Mouse (Mus musculus) heart, embryonic 15.5 days (tissue): ENCODE data around the gene Pgap3. TPM values are rescaled to one million over a fixed set of nuclear protein-coding genes. Genes with fewer than 3 reads are reported as not detected.

Experiments used
- ATAC-seq: fragments of 200-750 bp; cut with Nextera tagmentation; replicated peaks from 2 replicates; pipeline ENCODE4 v1.8.0; 2017; ENCODE audit warnings: low read depth, moderate TSS enrichment; ENCODE audit not compliant: insufficient number of reproducible peaks, insufficient read depth, low FRiP score
- H3K27ac ChIP-seq: fragments of 300-500 bp; sonication (generic); 2 replicates; pipeline ENCODE4 v1.5.1; 2015; ENCODE audit warnings: mild to moderate bottlenecking, inconsistent platforms
- H3K27me3 ChIP-seq: fragments of 300-500 bp; sonication (generic); 2 replicates; pipeline ENCODE4 v1.6.1; 2015; ENCODE audit warnings: inconsistent platforms
- H3K36me3 ChIP-seq: fragments of 300-500 bp; sonication (generic); 2 replicates; pipeline ENCODE4 v1.6.1; 2015; ENCODE audit warnings: mild to moderate bottlenecking, inconsistent platforms
- H3K4me1 ChIP-seq: fragments of 300-500 bp; sonication (generic); replicated peaks from 2 replicates; pipeline ENCODE4 v1.6.1; 2015; ENCODE audit warnings: inconsistent platforms
- H3K4me2 ChIP-seq: fragments of 300-500 bp; sonication (generic); 2 replicates; pipeline ENCODE4 v1.6.1; 2015; ENCODE audit warnings: inconsistent platforms, mild to moderate bottlenecking, moderate library complexity
- H3K4me3 ChIP-seq: fragments of 300-500 bp; sonication (generic); 2 replicates; pipeline ENCODE4 v1.5.1; 2015; ENCODE audit warnings: mild to moderate bottlenecking, inconsistent platforms
- H3K9ac ChIP-seq: fragments of 300-500 bp; sonication (generic); 2 replicates; pipeline ENCODE4 v1.6.1; 2015; ENCODE audit warnings: mild to moderate bottlenecking, inconsistent platforms
- H3K9me3 ChIP-seq: fragments of 300-500 bp; sonication (generic); replicated peaks from 2 replicates; pipeline ENCODE4 v1.6.1; 2016; ENCODE audit warnings: inconsistent platforms
- WGBS: fragments of 180-500 bp; shearing (Covaris S2); methylation state at CpG from one replicate; pipeline ENCODE4 v1.1.7; 2015; ENCODE audit warnings: mixed read lengths; 5-methylcytosine and 5-hydroxymethylcytosine counted together
- polyA plus RNA-seq: library from polyadenylated mRNA; unstranded; fragments of >200 nt; fragmentation: Nextera tagmentation; extraction: Ambion mirVana; gene quantifications from 2 replicates; pipeline ENCODE4 v1.2.1, GENCODE M21; 2015

Gene Pgap3
- polyA plus RNA-seq, 1 experiment from 2014 or later: 17.0 TPM

- WGBS: 68% methylated on average over 14 of the region's 14 CpGs
- Histone ChIP-seq H3K4me3 (no peak overlapping the region), H3K9me3 (no peaks in the 10 kb centered on the region), H3K9ac (no peak overlapping the region), H3K27me3 (peaks cover 45% of the 10 kb centered on the region), H3K4me2 (no peak overlapping the region), H3K27ac (no peak overlapping the region), H3K4me1 (peaks cover 39% of the 10 kb centered on the region), H3K36me3 (no peaks in the 10 kb centered on the region)
- no peak for ATAC-seq
Observed at GRCm38 (mm10) chr11:98354445-98354844, 45.8 kb downstream of the Pgap3 start.

DNA sequence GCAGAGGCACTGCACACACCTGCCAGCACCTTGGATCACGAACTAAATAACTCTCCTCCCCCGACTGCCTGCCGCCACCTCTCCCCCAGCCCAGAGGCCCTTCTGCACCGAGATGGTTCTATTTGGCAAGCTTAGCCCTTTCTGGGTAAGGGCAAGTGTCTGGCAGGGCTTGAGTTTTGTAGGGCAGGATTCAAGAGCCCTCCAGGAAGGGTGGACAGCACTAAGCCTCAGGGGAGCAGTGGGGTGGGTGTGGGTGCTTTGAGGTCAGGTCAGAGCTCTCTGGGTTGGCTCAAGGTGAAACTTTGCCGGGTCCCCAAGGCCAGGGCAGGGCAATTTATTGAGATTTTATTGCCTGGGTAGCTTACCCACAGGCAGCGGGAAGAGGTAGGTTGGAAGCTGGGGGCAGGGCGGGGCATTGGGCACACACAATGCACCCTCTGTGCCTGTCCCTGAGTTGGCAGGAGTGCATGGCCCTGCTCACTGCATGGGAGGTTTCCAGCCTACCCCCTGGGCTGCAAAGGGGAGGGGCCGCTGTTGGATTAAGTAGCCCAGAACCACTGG, 46.6 kb downstream of the Pgap3 start:
- Histone ChIP-seq H3K4me2 (no peak overlapping the region), H3K4me3 (no peak overlapping the region), H3K9me3 (no peaks in the 10 kb centered on the region), H3K9ac (no peak overlapping the region), H3K4me1 (peaks cover 38% of the 10 kb centered on the region), H3K27ac (no peak overlapping the region), H3K36me3 (no peaks in the 10 kb centered on the region), H3K27me3 (peaks cover 52% of the 10 kb centered on the region)
- 47% methylated on average over 8 of the region's 8 CpGs for WGBS
- ATAC-seq: no peak

GRCm38 (mm10) chr11:98352272-98352990, 47.9 kb downstream of the Pgap3 start:
- 74% methylated on average over 18 of the region's 18 CpGs for WGBS
- H3K27me3 ChIP-seq: peaks cover 64% of the 10 kb centered on the region
- H3K4me2 ChIP-seq: no peak overlapping the region
- no peak for ATAC-seq
- H3K9me3 ChIP-seq: no peaks in the 10 kb centered on the region
- H3K4me1 ChIP-seq: peaks cover 45% of the 10 kb centered on the region
- no peaks in the 10 kb centered on the region for H3K36me3 ChIP-seq
- H3K27ac ChIP-seq: no peak overlapping the region
- H3K4me3 ChIP-seq: no peak overlapping the region
- H3K9ac ChIP-seq: no peak overlapping the region

- Histone ChIP-seq H3K9me3 (no peaks in the 10 kb centered on the region), H3K36me3 (no peaks in the 10 kb centered on the region), H3K4me2 (peak overlapping the region; percentile 90), H3K4me3 (peak overlapping the region; percentile 66), H3K4me1 (peaks cover 42% of the 10 kb centered on the region), H3K9ac (peak overlapping the region; percentile 70), H3K27me3 (peaks cover 72% of the 10 kb centered on the region), H3K27ac (no peak overlapping the region)
- ATAC-seq: no peak
- 10% methylated on average over 9 of the region's 9 CpGs for WGBS
Observed at GRCm38 (mm10) chr11:98349308-98349707, 51.0 kb downstream of the Pgap3 start.

DNA sequence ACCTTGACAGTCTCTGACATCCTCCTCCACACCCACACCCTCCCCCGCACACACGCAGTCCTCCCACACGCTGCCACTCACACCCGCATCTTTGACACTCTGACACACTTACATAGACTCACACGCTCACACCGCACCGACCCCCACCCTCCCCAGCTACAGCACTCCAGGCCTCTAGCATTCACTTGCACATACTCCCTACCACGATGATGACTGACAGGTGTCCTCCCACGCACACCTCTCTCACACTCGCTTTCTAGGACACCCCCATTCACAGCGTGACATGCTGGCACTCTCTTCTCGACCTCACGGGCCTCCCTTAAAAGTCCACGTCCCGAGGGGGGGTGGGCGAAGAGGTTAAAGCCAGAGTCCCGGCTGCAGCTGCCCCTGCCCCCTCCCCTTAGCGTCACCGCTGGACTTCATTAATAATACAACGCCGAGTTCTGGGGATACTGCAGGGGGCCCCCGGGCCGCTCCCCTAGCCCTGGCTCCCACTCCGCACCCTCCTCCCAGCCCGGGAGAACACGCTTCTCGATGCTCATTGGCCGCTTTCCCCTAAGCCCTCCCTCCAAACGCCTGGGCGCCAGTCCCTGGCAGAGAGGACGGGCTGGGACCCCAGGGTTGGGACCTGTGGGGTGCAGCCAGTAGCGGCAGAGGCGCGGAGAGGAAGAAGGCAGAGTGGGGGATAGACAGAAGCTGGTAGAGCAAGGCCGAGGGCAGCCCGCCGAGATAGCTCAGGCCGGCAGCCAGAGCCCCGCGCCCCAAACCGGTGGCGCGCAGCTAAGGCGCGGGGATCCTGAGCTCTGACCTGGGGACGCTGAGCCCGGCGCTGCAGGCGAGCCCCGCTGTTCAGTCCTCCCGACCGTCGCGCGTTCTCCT, 52.0 kb downstream of the Pgap3 start, which contains the start of gene Ppp1r1b:
TSS of gene Ppp1r1b (plus strand) at position 322 of the 879 bp plus-strand sequence.
- peak; percentile 75 for ATAC-seq

DNA sequence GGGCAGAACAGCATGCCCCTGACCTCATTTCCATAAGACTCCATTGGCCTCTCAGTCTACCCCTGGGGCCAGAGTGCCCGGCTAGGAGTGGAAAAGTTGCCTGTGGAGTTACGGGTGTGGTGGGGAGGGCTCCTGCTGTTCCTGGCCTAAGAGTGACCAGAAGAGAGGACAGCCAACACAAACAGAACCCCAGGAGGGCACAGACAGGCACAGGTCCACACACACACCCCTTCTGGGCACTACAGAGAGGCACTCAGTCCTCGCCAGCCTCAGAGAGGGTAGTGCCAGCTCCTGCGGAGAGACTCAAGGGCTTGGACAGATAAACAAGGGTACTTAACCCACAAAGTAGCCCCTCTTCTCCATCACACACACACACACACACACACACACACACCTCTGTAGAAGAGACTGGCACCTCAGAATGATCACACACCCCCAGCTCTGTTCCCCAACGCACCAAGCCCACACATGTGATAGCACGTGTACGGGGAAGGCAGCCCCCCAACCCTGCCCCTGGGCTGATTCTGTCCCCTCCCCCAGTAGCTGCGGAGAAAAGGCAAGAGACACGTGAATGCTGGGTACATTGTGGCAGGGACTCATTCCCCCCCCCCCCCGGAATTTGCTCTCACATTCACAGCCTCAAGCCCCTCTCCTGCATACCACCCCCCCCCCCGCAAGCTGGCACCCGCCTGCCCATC, 52.8 kb downstream of the Pgap3 start:
- H3K9me3 ChIP-seq: no peaks in the 10 kb centered on the region
- no peak for ATAC-seq
- peaks cover 62% of the 10 kb centered on the region for H3K27me3 ChIP-seq
- no peak overlapping the region for H3K9ac ChIP-seq
- H3K4me2 ChIP-seq: peak overlapping the region; percentile 90
- H3K4me3 ChIP-seq: peak overlapping the region; percentile 66
- H3K27ac ChIP-seq: no peak overlapping the region
- H3K36me3 ChIP-seq: no peaks in the 10 kb centered on the region
- 12% methylated on average over 12 of the region's 12 CpGs for WGBS
- peaks cover 42% of the 10 kb centered on the region for H3K4me1 ChIP-seq

More for the DNA sequence above, 52.0 kb downstream of the Pgap3 start, which contains the start of gene Ppp1r1b:
- Histone ChIP-seq H3K27ac (peak within 1 kb of the TSS; percentile 8; the same call in 1 of the 2 replicates), H3K4me2 (peak within 1 kb of the TSS; percentile 90), H3K27me3 (peaks cover 65% of the 10 kb centered on the region), H3K36me3 (no peaks in the 10 kb centered on the region), H3K4me3 (peak within 1 kb of the TSS; percentile 66), H3K9me3 (no peaks in the 10 kb centered on the region), H3K4me1 (peaks cover 42% of the 10 kb centered on the region), H3K9ac (peak within 1 kb of the TSS; percentile 70)
- 1% methylated on average over 46 of the region's 55 CpGs for WGBS

- Histone ChIP-seq H3K4me2 (no peak overlapping the region), H3K4me1 (peaks cover 47% of the 10 kb centered on the region), H3K27ac (no peak overlapping the region), H3K27me3 (peaks cover 64% of the 10 kb centered on the region), H3K9ac (no peak overlapping the region), H3K4me3 (no peak overlapping the region), H3K36me3 (no peaks in the 10 kb centered on the region), H3K9me3 (no peaks in the 10 kb centered on the region)
- 25% methylated on average over 9 of the region's 9 CpGs for WGBS
- no peak for ATAC-seq
Observed at GRCm38 (mm10) chr11:98346168-98346567, 54.1 kb downstream of the Pgap3 start.

- no peak for ATAC-seq
- peaks cover 62% of the 10 kb centered on the region for H3K27me3 ChIP-seq
- H3K9me3 ChIP-seq: no peaks in the 10 kb centered on the region
- H3K4me2 ChIP-seq: peak overlapping the region; percentile 63
- peaks cover 42% of the 10 kb centered on the region for H3K4me1 ChIP-seq
- H3K4me3 ChIP-seq: peak overlapping the region; percentile 39
- WGBS: under 1% methylated on average over 14 of the region's 14 CpGs
- no peaks in the 10 kb centered on the region for H3K36me3 ChIP-seq
- no peak overlapping the region for H3K9ac ChIP-seq
- no peak overlapping the region for H3K27ac ChIP-seq
Observed at GRCm38 (mm10) chr11:98345253-98345652, 55.0 kb downstream of the Pgap3 start.

GRCm38 (mm10) chr11:98342000-98342945, 58.0 kb downstream of the Pgap3 start:
- Histone ChIP-seq H3K27me3 (peaks cover 61% of the 10 kb centered on the region), H3K4me1 (peaks cover 37% of the 10 kb centered on the region), H3K9ac (peak overlapping the region; percentile 64), H3K27ac (no peak overlapping the region), H3K4me3 (peak overlapping the region; percentile 52), H3K9me3 (no peaks in the 10 kb centered on the region), H3K36me3 (no peaks in the 10 kb centered on the region), H3K4me2 (peak overlapping the region; percentile 89)
- peak; percentile 34; the same call in 1 of the 2 replicates for ATAC-seq
- 2% methylated on average over 29 of the region's 29 CpGs for WGBS

- no peak for ATAC-seq
- Histone ChIP-seq H3K4me3 (no peak overlapping the region), H3K9me3 (no peaks in the 10 kb centered on the region), H3K9ac (no peak overlapping the region), H3K27me3 (peaks cover 62% of the 10 kb centered on the region), H3K4me2 (no peak overlapping the region), H3K27ac (no peak overlapping the region), H3K4me1 (peaks cover 30% of the 10 kb centered on the region), H3K36me3 (no peaks in the 10 kb centered on the region)
- 61% methylated on average over 4 of the region's 4 CpGs for WGBS
Observed at GRCm38 (mm10) chr11:98341174-98341573, 59.1 kb downstream of the Pgap3 start.
